Mouse (Mus musculus): ENCODE measurements at regions not wholly inside any gene's neighbourhood (a gene's known extent, or its start where the extent isn't known, plus 50 kb on each side); places are given as distances from the start of the nearest gene placed in this dataset.

DNA sequence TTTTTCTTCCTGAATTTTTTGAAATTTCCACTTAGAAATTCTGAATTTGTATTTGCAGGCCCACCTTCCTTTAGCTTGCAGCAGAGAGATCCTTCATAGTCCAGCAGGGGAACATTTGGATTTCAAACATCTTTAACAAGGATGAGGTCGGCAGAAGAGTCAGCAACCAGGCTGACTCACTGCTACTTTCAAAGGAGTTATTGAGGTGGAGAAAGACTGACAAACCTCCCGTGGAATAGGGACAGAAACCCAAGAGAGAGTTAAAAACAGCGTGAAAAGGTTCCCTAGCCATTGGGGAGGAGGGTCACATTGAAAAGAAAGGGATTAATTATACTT is 247.6 kb downstream of the Itga8 start:
- Histone ChIP-seq H3K27me3 (ENCODE audit: insufficient read depth, low read length) (no peaks in the 10 kb centered on the region), H3K9ac (replicated peaks) (no peak overlapping the region), H3K27ac (ENCODE audit: low read depth) (no peak overlapping the region), H3K9me3 (ENCODE audit: low read length) (no peaks in the 10 kb centered on the region), H3K4me3 (ENCODE audit: low read depth, low read length) (no peak overlapping the region), H3K4me2 (ENCODE audit: low read depth, low read length) (no peak overlapping the region), H3K36me3 (replicated peaks; ENCODE audit: insufficient read depth, low read length) (no peaks in the 10 kb centered on the region), H3K4me1 (ENCODE audit: insufficient read depth) (no peaks in the 10 kb centered on the region)
- TF ChIP-seq CTCF (IDR thresholded peaks at IDR 0.05; ENCODE audit: low read depth) = no peak
- TF ChIP-seq EP300 (IDR thresholded peaks at IDR 0.05; ENCODE audit: low read depth) = no peak
- whole genome bisulfite sequencing (ENCODE audit: insufficient replicate concordance) = 50% methylated on average over 3 of the region's 3 CpGs
- DNase-seq = no peak
- ATAC-seq = no peak

Data from liver, postnatal 0 days (tissue).